Mouse (Mus musculus): ENCODE measurements around the gene Gm20449. TPM values are rescaled to one million over a fixed set of nuclear protein-coding genes. Genes with fewer than 3 reads are reported as not detected.

Gm20449 gene
- not detected for polyA plus RNA-seq (2017; shearing (Covaris generic))

GRCm38 (mm10) chr7:41499389-41500049 is at the start of gene Gm20449, which contains the start of gene AW146154:
Gm20449 (minus strand) TSS chr7:41499417.
AW146154 (minus strand) TSS chr7:41499890.

DNA sequence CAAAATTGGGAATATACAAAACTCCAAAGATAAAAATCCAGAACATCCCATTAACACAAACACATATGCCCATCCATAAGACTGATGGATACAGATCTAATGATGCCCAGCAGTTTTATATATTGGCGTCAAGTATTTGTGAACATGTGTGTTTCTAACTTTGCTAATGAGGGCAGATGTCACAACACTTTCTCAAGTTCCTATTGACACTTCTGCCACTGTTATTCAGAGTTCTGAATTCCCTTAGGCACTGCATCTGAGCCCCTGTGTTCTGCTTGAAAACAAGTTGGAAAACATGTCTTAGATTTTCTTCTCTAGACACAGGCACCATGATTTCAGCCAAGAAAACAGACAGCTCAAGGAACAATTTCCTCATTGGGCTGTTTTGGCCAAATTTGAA is 50.6 kb downstream of the Gm20449 start, which contains the start of gene Vmn2r57:
Gene Vmn2r57 (minus strand): TSS at position 101 of the 400 bp plus-strand sequence.

GRCm38 (mm10) chr7:41393048-41393971 is 105.9 kb downstream of the Gm20449 start, which contains the start of gene AI987944:
AI987944 (minus strand) TSS chr7:41393379.

Other genes starting within 250 kb of the Gm20449 start
- gene AI987944, start 106.0 kb downstream of the Gm20449 start, polyA plus RNA-seq (2017; shearing (Covaris generic)), result 42.9 TPM
- gene Vmn2r57, start 50.7 kb downstream of the Gm20449 start, polyA plus RNA-seq (2017; shearing (Covaris generic)), result 0.05 TPM
- 15.8 TPM for gene AW146154, start 473 bp upstream of the Gm20449 start, polyA plus RNA-seq (2017; shearing (Covaris generic))
- not detected for gene Gm6871, start 74.2 kb upstream of the Gm20449 start, polyA plus RNA-seq (2017; shearing (Covaris generic))
- gene 2610021A01Rik, start 99.8 kb upstream of the Gm20449 start, polyA plus RNA-seq (2017; shearing (Covaris generic)), result 32.0 TPM
- 12.5 TPM for gene Zfp788, start 133.8 kb upstream of the Gm20449 start, polyA plus RNA-seq (2017; shearing (Covaris generic))